Mouse (Mus musculus) inflammation-experienced regulatory T-cells, adult 16 weeks (primary cell): ENCODE measurements around the gene Gm10645. TPM values are rescaled to one million over a fixed set of nuclear protein-coding genes. Genes with fewer than 3 reads are reported as not detected.

Experiments used
- polyA plus RNA-seq: library from polyadenylated mRNA; unstranded; fragments of 100-300 nt; shearing (Covaris generic); gene quantifications from one replicate; pipeline ENCODE4 v1.2.1, GENCODE M21; 2017

Gene Gm10645
- polyA plus RNA-seq: not detected

DNA sequence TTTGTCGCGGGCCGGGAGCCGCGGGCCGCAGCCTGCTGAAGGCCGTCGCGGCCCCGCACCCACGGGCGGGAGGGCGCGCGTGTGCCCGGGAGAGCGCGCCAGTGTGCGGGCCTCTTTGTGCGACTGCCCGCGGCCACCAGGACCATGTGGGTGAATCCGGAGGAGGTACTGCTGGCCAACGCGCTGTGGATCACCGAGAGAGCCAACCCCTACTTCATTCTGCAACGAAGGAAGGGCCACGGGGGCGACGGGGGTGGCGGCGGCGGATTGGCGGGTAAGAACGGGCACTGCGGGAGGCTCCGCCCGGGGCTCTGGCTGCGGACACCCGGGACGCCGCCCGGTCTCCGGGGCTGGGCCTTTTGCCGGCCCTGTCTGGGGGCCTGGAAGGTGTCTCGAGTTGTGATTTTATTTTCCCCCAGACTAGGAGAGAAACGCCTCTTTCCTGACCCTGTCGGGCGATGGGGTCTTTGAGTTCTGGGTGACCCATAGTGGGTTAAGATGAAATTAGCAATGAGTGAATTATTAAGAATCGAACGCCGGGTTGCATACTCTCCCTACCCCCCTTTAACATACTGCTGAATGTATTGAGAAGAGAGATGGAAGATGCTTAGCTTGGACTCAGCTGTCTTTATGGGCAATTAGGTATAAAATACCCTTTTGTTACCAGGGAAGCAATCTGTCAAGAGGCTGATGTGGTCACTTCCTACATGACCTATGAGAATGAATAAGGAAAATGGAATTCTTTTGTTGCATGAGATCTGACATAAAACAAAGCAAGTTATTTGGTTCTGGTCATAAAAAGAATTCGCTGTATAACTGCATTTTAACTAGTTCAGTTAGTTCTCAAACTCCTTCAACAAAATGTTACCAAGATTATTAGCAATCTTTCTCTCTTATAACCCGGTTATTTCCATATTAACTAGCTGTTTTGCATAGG lies at the start of gene Gm10645:
Gene Gm10645 (minus strand): TSS at position 240 of the 937 bp plus-strand sequence.

DNA sequence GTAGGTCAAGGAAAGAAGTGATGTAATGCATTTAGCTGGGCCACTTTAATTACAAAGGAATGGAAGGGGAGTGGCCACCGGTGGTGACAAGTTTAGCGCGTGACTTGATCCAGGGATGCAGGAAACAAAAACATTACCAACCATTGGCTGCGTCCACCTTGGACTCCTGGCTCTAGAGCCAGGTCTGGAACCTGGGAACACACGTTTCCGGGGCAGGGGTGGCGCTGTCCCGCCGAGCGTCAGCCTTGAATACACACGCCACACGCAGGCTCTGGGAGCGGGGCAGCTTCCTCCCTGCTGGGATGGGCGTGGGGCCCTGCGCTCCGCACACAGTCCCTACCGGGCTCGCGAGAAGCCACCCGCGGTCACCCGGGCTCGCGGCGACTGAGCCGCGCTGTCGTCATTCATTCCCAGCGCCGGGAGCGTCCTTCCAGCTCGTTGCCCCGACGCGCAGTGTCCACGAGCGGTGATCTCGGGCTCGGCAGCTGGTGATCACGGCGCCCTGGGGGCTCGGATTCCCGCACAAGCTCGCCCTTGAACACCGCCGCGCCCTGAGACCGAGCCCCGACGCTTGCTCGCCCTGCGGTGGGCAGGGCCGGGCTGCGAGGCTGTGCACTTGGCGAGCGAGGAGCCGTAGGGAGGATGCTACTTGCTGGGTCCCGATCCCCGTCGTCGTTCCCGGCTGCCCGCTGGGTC lies 587 bp downstream of the Gm10645 start, which contains the start of gene Tbc1d9:
Gene Tbc1d9 (plus strand): TSS at position 118 of the 696 bp plus-strand sequence.

Other genes with a start within 250 kb of the Gm10645 start
- gene Tbc1d9, start 818 bp downstream of the Gm10645 start, polyA plus RNA-seq: 0.20 TPM
- gene Ucp1, start 124.2 kb upstream of the Gm10645 start, polyA plus RNA-seq: not detected
- 15.3 TPM for gene Elmod2, start 166.3 kb upstream of the Gm10645 start, polyA plus RNA-seq
- not detected for gene Mgat4d, start 182.3 kb upstream of the Gm10645 start, polyA plus RNA-seq
- 0.18 TPM for gene Clgn, start 223.7 kb upstream of the Gm10645 start, polyA plus RNA-seq